In the genomic region with DNA sequence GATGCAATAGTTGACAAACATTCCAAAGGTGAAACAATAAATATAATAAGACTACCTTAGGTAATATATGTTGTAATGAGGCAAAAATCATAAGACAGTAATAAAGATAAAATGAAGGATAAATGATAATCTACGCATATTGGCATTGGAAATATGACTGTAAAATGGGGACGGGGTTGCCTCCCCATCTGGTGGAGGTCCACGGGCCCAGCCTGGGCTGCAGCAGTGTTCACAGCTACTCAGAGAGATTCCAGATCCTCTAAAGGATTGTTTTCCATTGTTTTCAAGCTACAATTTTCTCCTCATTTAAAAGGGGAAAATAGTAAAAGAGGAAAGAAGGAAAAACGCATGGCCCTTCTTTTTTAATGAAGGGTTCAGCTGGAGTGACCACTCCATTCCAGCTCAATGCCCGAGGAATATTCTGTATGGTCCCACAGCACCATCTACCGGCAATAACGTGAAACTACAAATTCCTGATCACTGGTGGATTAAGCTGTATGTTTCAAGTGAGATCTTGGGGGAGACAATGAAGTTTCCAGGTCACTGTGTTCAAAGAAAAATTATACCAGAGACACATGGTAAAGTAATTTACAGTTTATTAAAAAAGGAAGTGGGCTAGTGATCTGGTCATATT, we compare ENCODE assay signal across 8 mouse cellular contexts. TPM values are rescaled to one million over a fixed set of nuclear protein-coding genes. Genes with fewer than 3 reads are reported as not detected.
DNase-seq lines count a peak whose midpoint lies in the region; ATAC-seq and TF ChIP-seq lines count a peak whose summit lies in the region.

No protein-coding gene starts in this region.

- H3K9me3 ChIP-seq in G1E (replicated peaks) = no peaks in the 10 kb centered on the region
- H3K9me3 ChIP-seq in forebrain, embryonic 16.5 days (ENCODE audit: control insufficient read depth, low read length) = no peaks in the 10 kb centered on the region
- H3K9me3 ChIP-seq in limb, embryonic 13.5 days = no peaks in the 10 kb centered on the region
- H3K9me3 ChIP-seq in neural tube, embryonic 13.5 days = no peaks in the 10 kb centered on the region

- peak; percentile 92 for TF ChIP-seq CTCF in G1E (IDR thresholded peaks at IDR 0.05; ENCODE audit: low read depth, low read length)

- no peak overlapping the region for H3K9ac ChIP-seq in forebrain, embryonic 16.5 days (replicated peaks; ENCODE audit: low read depth, low read length)
- H3K9ac ChIP-seq in limb, embryonic 13.5 days = no peak overlapping the region
- H3K9ac ChIP-seq in neural tube, embryonic 13.5 days = no peak overlapping the region

- no peak overlapping the region for H3K4me3 ChIP-seq in G1E (ENCODE audit: low read depth, low read length)
- H3K4me3 ChIP-seq in forebrain, embryonic 16.5 days (replicated peaks; ENCODE audit: low read length) = no peak overlapping the region
- H3K4me3 ChIP-seq in limb, embryonic 13.5 days = no peak overlapping the region
- no peak overlapping the region for H3K4me3 ChIP-seq in neural tube, embryonic 13.5 days

- 40% methylated on average over 7 of the region's 7 CpGs for WGBS in forebrain, embryonic 16.5 days
- 36% methylated on average over 7 of the region's 7 CpGs for WGBS in limb, embryonic 13.5 days
- WGBS in neural tube, embryonic 13.5 days = 39% methylated on average over 7 of the region's 7 CpGs

- H3K36me3 ChIP-seq in G1E (replicated peaks) = no peaks in the 10 kb centered on the region
- H3K36me3 ChIP-seq in forebrain, embryonic 16.5 days (ENCODE audit: control insufficient read depth, insufficient read depth) = no peaks in the 10 kb centered on the region
- H3K36me3 ChIP-seq in limb, embryonic 13.5 days = no peaks in the 10 kb centered on the region
- no peaks in the 10 kb centered on the region for H3K36me3 ChIP-seq in neural tube, embryonic 13.5 days

- DNase-seq in cerebellum, adult 11-12 months = no peak
- peak; percentile 37 for DNase-seq in G1E (ENCODE audit: low spot score)
- DNase-seq in cerebellum, adult 18-20 months = peak; percentile 26 to 37
- peak; percentile 61 for DNase-seq in kidney, adult 9 months

- peaks cover 55% of the 10 kb centered on the region for H3K4me1 ChIP-seq in G1E (ENCODE audit: insufficient read depth, low read depth, low read length)
- H3K4me1 ChIP-seq in forebrain, embryonic 16.5 days (replicated peaks; ENCODE audit: control insufficient read depth, insufficient read depth, low read length) = no peaks in the 10 kb centered on the region
- H3K4me1 ChIP-seq in limb, embryonic 13.5 days = no peaks in the 10 kb centered on the region
- no peaks in the 10 kb centered on the region for H3K4me1 ChIP-seq in neural tube, embryonic 13.5 days (replicated peaks)

- no peak overlapping the region for H3K4me2 ChIP-seq in forebrain, embryonic 16.5 days (ENCODE audit: low read length)
- no peak overlapping the region for H3K4me2 ChIP-seq in limb, embryonic 13.5 days (replicated peaks)
- no peak overlapping the region for H3K4me2 ChIP-seq in neural tube, embryonic 13.5 days

- H3K27me3 ChIP-seq in G1E (ENCODE audit: insufficient read depth, low read length) = no peaks in the 10 kb centered on the region; the same call in 1 of the 2 replicates
- H3K27me3 ChIP-seq in forebrain, embryonic 16.5 days (replicated peaks; ENCODE audit: control insufficient read depth, insufficient read depth, low read length) = no peaks in the 10 kb centered on the region
- no peaks in the 10 kb centered on the region for H3K27me3 ChIP-seq in limb, embryonic 13.5 days
- no peaks in the 10 kb centered on the region for H3K27me3 ChIP-seq in neural tube, embryonic 13.5 days

- H3K27ac ChIP-seq in forebrain, embryonic 16.5 days (ENCODE audit: low read length) = no peak overlapping the region
- H3K27ac ChIP-seq in limb, embryonic 13.5 days = no peak overlapping the region
- H3K27ac ChIP-seq in neural tube, embryonic 13.5 days (replicated peaks) = no peak overlapping the region

- ATAC-seq in cerebellum, adult (ENCODE audit: insufficient number of reproducible peaks, low FRiP score, low TSS enrichment) = peak; percentile 57; the same call in 1 of the 2 replicates
- ATAC-seq in G1E (ENCODE audit: extremely low read depth, insufficient number of reproducible peaks, low FRiP score, poor library complexity, severe bottlenecking) = no peak
- peak; percentile 68 for ATAC-seq in forebrain, embryonic 16.5 days
- peak; percentile 48 for ATAC-seq in limb, embryonic 13.5 days (ENCODE audit: low FRiP score, low read depth)
- peak; percentile 74; the same call in 1 of the 2 replicates for ATAC-seq in neural tube, embryonic 13.5 days (ENCODE audit: low read depth)

RNA-seq across cellular contexts. Expression of a gene that starts 50.8 kb away (rescaled TPM):
- total RNA-seq in G1E (2014; fragmentation: Nextera tagmentation) (not detected in 2 replicates), G1E (2017) (0.11 and 0.12 TPM in 2 replicates)
- not detected in 2 replicates for polyA plus RNA-seq in G1E (2012)
- not detected in 2 replicates for polyA plus RNA-seq in forebrain, embryonic 16.5 days (2015; fragmentation: Nextera tagmentation; extraction: Ambion mirVana)
- polyA plus RNA-seq in limb, embryonic 13.5 days (2015; fragmentation: Nextera tagmentation; extraction: Ambion mirVana) = not detected in 2 replicates
- polyA plus RNA-seq in neural tube, embryonic 13.5 days (2015; fragmentation: Nextera tagmentation; extraction: Ambion mirVana) = not detected in 2 replicates
